Mouse (Mus musculus) thymus, postnatal 36 days (tissue): ENCODE results near the gene Fermt2.

Experiments
- DNase-seq, 2 experiments: peaks; one replicate each; pipeline ENCODE4 v3.0.0; 2022; ENCODE audit warnings: mixed read lengths in 2 of 2

Gene Fermt2

GRCm38 (mm10) chr14:45430066-45430842, 99.7 kb downstream of the Fermt2 start:
- no peak for DNase-seq

GRCm38 (mm10) chr14:45423220-45423619, 106.7 kb downstream of the Fermt2 start:
- DNase-seq, result no peak

DNA sequence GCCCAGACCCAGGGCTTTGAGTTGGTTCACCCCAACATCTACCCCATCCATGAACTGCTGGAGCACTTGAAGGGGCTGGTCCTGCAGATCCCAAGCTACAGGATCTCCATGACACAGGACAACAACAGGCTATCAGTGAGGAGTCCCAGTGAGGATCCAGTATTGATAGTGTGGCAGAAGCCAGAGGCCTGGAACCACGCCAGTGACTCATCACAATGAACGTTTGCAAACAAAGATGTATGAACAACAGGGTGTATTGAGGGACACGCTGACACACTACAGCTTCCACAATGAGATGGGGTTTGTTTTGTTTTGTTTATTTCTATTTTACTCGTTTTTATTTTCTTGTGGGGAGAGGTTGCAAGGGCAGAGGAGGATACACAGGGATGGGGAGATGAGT, 107.5 kb downstream of the Fermt2 start:
- no peak for DNase-seq

- no peak for DNase-seq
Measured at GRCm38 (mm10) chr14:45419323-45419722, 110.6 kb downstream of the Fermt2 start.

GRCm38 (mm10) chr14:45418553-45418952, 111.4 kb downstream of the Fermt2 start:
- no peak for DNase-seq

DNA sequence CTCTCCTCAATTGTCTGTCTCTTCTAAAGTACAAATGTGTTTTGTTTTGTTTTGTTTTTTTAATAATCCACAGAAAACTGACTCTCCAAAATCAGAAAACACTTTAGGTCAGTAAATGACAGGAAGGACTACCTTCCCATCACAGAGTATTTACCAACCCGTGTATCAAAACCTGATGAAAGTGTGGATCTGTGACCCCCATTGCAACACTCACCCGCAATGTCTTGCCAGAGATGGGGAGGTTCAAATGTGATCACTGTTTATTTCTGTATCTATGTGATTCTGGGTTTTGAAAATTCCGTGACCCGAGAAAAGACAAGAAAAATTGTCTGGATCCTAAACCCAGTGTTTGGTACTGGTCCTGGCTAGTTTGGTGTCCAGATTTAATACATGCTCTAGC, 113.7 kb downstream of the Fermt2 start:
- DNase-seq, result no peak
